Mouse (Mus musculus): ENCODE results near the gene Itgad. TPM values are rescaled to one million over a fixed set of nuclear protein-coding genes. Genes with fewer than 3 reads are reported as not detected.
"Not testable (repeated sequence)": the region's sequence is repeated elsewhere in the genome, so short reads cannot be mapped to it uniquely, and the experiment has no call there.

Itgad gene
- total and polyA plus RNA-seq, 2 experiments from 2014 or later = not detected

GRCm38 (mm10) chr7:128136927-128137326 lies 17.2 kb upstream of the Itgad start:
- H3K9me3 ChIP-seq (ENCODE audit: low read length) = no peaks in the 10 kb centered on the region
- no peak for DNase-seq (ENCODE audit: low spot score)
- no peak overlapping the region for H3K27ac ChIP-seq
- H3K27me3 ChIP-seq (ENCODE audit: insufficient read depth, low read length) = no peaks in the 10 kb centered on the region
- no peaks in the 10 kb centered on the region for H3K36me3 ChIP-seq (ENCODE audit: insufficient read depth, low read length)
- H3K4me2 ChIP-seq (ENCODE audit: low read depth, low read length) = no peak overlapping the region
- no peak overlapping the region for H3K9ac ChIP-seq (replicated peaks; ENCODE audit: low read length)
- no peak overlapping the region for H3K4me3 ChIP-seq (ENCODE audit: low read length)
- WGBS = 55% methylated on average over 4 of the region's 4 CpGs
- no peaks in the 10 kb centered on the region for H3K4me1 ChIP-seq (ENCODE audit: insufficient read depth, low read length)
- no peak for ATAC-seq
- no peak for TF ChIP-seq CTCF (IDR thresholded peaks at IDR 0.05; ENCODE audit: low read depth)

DNA sequence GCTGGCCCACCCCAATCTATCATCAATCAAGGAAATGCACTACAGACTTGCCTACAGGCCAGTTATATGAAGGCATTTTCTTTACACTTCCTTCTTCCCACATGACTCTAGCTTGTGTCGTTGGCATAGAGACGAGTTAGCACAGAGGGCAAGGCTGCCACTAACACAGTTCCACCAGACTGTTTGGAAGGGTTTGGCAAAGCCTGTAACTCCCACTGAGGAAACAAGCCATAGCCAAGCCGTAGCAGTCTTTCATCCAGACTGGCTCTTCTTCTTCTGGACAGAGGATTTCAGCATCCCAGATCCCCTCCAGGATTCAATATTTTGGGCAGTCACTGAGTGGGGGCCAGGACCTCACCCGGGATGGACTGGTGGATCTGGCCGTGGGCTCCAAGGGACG lies 14.6 kb upstream of the Itgad start:
- 92% methylated on average over 6 of the region's 6 CpGs for WGBS
- ATAC-seq (no peak), DNase-seq (ENCODE audit: low spot score) (no peak)
- H3K4me3 ChIP-seq (ENCODE audit: low read length) = no peak overlapping the region
- no peaks in the 10 kb centered on the region for H3K36me3 ChIP-seq (ENCODE audit: insufficient read depth, low read length)
- H3K4me1 ChIP-seq (ENCODE audit: insufficient read depth, low read length) = no peaks in the 10 kb centered on the region
- H3K4me2 ChIP-seq (ENCODE audit: low read depth, low read length) = no peak overlapping the region
- H3K27ac ChIP-seq = no peak overlapping the region
- no peak for TF ChIP-seq CTCF (IDR thresholded peaks at IDR 0.05; ENCODE audit: low read depth)
- no peak overlapping the region for H3K9ac ChIP-seq (replicated peaks; ENCODE audit: low read length)
- H3K9me3 ChIP-seq (ENCODE audit: low read length) = no peaks in the 10 kb centered on the region
- H3K27me3 ChIP-seq (ENCODE audit: insufficient read depth, low read length) = no peaks in the 10 kb centered on the region

GRCm38 (mm10) chr7:128150970-128151369 lies 3.2 kb upstream of the Itgad start:
- no peaks in the 10 kb centered on the region for H3K4me1 ChIP-seq (ENCODE audit: insufficient read depth, low read length)
- no peaks in the 10 kb centered on the region for H3K9me3 ChIP-seq (ENCODE audit: low read length)
- no peaks in the 10 kb centered on the region for H3K36me3 ChIP-seq (ENCODE audit: insufficient read depth, low read length)
- 90% methylated on average over 8 of the region's 8 CpGs for WGBS
- H3K9ac ChIP-seq (replicated peaks; ENCODE audit: low read length) = no peak overlapping the region
- DNase-seq (ENCODE audit: low spot score) = no peak
- no peaks in the 10 kb centered on the region for H3K27me3 ChIP-seq (ENCODE audit: insufficient read depth, low read length)
- no peak overlapping the region for H3K4me2 ChIP-seq (ENCODE audit: low read depth, low read length)
- no peak for ATAC-seq
- no peak overlapping the region for H3K27ac ChIP-seq
- H3K4me3 ChIP-seq (ENCODE audit: low read length) = no peak overlapping the region
- TF ChIP-seq CTCF (IDR thresholded peaks at IDR 0.05; ENCODE audit: low read depth) = no peak

- no peak overlapping the region for H3K9ac ChIP-seq (replicated peaks; ENCODE audit: low read length)
- no peak overlapping the region for H3K4me3 ChIP-seq (ENCODE audit: low read length)
- no peak for TF ChIP-seq CTCF (IDR thresholded peaks at IDR 0.05; ENCODE audit: low read depth)
- no peaks in the 10 kb centered on the region for H3K27me3 ChIP-seq (ENCODE audit: insufficient read depth, low read length)
- no peak overlapping the region for H3K27ac ChIP-seq
- H3K9me3 ChIP-seq (ENCODE audit: low read length) = no peaks in the 10 kb centered on the region
- WGBS = 71% methylated on average over 10 of the region's 10 CpGs
- no peak for DNase-seq (ENCODE audit: low spot score)
- no peaks in the 10 kb centered on the region for H3K36me3 ChIP-seq (ENCODE audit: insufficient read depth, low read length)
- H3K4me1 ChIP-seq (ENCODE audit: insufficient read depth, low read length) = no peaks in the 10 kb centered on the region
- no peak for ATAC-seq
- H3K4me2 ChIP-seq (ENCODE audit: low read depth, low read length) = no peak overlapping the region
Observed at GRCm38 (mm10) chr7:128154924-128155323, 748 bp downstream of the Itgad start.

- H3K9ac ChIP-seq (replicated peaks; ENCODE audit: low read length); H3K27me3 ChIP-seq (ENCODE audit: insufficient read depth, low read length); H3K36me3 ChIP-seq (ENCODE audit: insufficient read depth, low read length); H3K4me3 ChIP-seq (ENCODE audit: low read length); H3K4me2 ChIP-seq (ENCODE audit: low read depth, low read length); ATAC-seq; H3K27ac ChIP-seq; H3K4me1 ChIP-seq (ENCODE audit: insufficient read depth, low read length); H3K9me3 ChIP-seq (ENCODE audit: low read length); DNase-seq (ENCODE audit: low spot score): not testable (repeated sequence)
- WGBS = 78% methylated on average over 7 of the region's 8 CpGs
Observed at GRCm38 (mm10) chr7:128158688-128159354, 4.6 kb downstream of the Itgad start.

- Histone ChIP-seq H3K4me1 (ENCODE audit: insufficient read depth, low read length) (no peaks in the 10 kb centered on the region), H3K4me3 (ENCODE audit: low read length) (no peak overlapping the region), H3K27me3 (ENCODE audit: insufficient read depth, low read length) (no peaks in the 10 kb centered on the region), H3K9me3 (ENCODE audit: low read length) (no peaks in the 10 kb centered on the region), H3K27ac (no peak overlapping the region), H3K36me3 (ENCODE audit: insufficient read depth, low read length) (no peaks in the 10 kb centered on the region), H3K4me2 (ENCODE audit: low read depth, low read length) (no peak overlapping the region), H3K9ac (replicated peaks; ENCODE audit: low read length) (no peak overlapping the region)
- no peak for TF ChIP-seq CTCF (IDR thresholded peaks at IDR 0.05; ENCODE audit: low read depth)
- 99% methylated on average over 4 of the region's 4 CpGs for WGBS
- no peak for ATAC-seq
- DNase-seq (ENCODE audit: low spot score) = no peak
Observed at GRCm38 (mm10) chr7:128164001-128164400, 9.8 kb downstream of the Itgad start.

- TF ChIP-seq CTCF (IDR thresholded peaks at IDR 0.05; ENCODE audit: low read depth) = no peak
- no peak for DNase-seq (ENCODE audit: low spot score)
- WGBS = 93% methylated on average over 7 of the region's 7 CpGs
Observed at GRCm38 (mm10) chr7:128166391-128166790, 12.2 kb downstream of the Itgad start.

More at GRCm38 (mm10) chr7:128166391-128166790, 12.2 kb downstream of the Itgad start:
- Histone ChIP-seq H3K9me3 (ENCODE audit: low read length) (no peaks in the 10 kb centered on the region), H3K4me1 (ENCODE audit: insufficient read depth, low read length) (no peaks in the 10 kb centered on the region), H3K27ac (no peak overlapping the region), H3K4me2 (ENCODE audit: low read depth, low read length) (no peak overlapping the region), H3K36me3 (ENCODE audit: insufficient read depth, low read length) (no peaks in the 10 kb centered on the region), H3K4me3 (ENCODE audit: low read length) (no peak overlapping the region), H3K27me3 (ENCODE audit: insufficient read depth, low read length) (no peaks in the 10 kb centered on the region), H3K9ac (replicated peaks; ENCODE audit: low read length) (no peak overlapping the region)
- no peak for ATAC-seq

Data from hindbrain, postnatal 0 days (tissue).